Mouse (Mus musculus): ENCODE measurements around the gene Pde9a. TPM values are rescaled to one million over a fixed set of nuclear protein-coding genes. Genes with fewer than 3 reads are reported as not detected.

The Pde9a gene
- total RNA-seq, 2 experiments from 2014 or later, result 1.4 TPM; not detected in 1

DNA sequence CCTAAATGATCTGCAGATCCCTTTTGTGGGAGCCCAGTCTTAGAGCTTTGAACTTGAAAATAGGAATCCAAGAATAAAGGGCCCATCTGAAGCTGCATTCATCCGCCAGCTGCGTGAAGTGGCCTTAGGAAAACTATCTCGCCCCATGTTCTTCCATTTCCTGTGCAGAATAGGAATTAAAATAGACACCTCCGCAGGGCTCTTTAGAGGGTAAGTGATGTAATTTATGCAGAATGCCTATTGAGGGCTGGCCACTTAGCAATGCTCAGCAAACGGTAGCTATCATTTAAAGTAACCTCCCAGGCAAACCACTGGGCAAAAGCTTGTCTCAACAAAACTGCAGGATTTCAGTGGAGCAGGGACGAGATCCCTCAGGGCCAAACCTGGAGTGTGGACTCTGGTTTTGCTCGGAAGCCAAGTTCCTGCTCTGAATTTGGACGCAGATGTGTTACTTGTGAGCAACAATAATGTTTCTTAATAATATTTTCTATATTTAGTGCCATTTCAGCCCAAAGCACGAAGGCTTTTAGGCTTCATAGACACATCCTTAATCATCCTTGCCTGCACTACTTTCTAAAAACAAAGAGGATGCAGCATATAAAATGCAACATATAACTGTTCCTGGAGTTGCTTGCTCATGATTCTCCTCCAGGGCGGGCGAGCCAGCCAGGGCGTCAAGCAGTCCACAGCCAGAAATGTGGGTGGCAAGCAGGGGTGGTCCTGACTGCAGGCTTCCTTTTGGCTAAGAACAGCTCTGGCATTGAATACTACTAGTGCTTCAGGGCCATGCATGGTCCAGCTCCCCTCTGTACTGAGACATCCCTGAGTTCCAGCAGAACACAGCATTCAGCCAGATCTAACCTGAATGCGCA lies 40.1 kb downstream of the Pde9a start:
- ATAC-seq (replicated peaks; ENCODE audit: poor library complexity, severe bottlenecking), result no peak

DNA sequence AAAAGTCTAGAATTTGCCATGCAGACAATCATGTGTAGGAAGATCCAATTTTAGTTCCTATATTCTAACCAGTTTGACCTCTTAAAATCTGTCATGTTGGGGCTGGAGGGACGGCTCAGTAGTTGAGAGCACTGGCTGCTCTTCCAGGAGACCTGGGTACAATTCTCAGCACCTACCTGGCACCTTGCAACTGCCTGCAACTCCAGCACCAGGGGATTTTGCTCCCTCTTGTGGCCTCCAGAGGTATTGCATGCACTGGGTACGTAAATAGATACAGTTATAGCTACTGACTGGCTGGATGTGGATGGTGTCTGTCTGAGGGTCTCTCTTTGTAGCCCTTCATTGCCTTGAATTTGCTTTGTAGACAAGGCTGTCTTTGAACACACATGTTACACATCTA lies 43.4 kb downstream of the Pde9a start:
- ATAC-seq (replicated peaks; ENCODE audit: poor library complexity, severe bottlenecking), result no peak

DNA sequence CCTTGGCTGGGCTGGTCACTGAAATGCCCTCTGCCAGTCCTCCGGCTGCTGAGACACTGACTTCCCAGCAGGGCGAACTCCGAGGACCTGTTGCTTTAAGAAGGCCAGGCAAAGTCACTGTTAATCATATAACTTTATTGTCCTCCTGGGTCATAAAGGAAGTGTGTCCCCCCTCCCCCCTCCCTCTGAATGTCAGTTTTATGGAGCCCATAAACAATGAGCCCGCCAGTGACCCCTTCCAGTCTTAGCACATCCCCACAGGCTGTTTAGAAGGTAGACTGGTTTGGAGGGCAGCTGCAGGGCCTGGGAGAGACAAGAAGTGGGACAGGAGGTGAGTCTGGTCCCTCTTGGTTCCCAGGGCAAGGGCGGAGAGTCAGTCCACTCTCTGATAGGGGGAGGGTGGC lies 46.9 kb downstream of the Pde9a start:
- no peak for ATAC-seq (replicated peaks; ENCODE audit: poor library complexity, severe bottlenecking)

DNA sequence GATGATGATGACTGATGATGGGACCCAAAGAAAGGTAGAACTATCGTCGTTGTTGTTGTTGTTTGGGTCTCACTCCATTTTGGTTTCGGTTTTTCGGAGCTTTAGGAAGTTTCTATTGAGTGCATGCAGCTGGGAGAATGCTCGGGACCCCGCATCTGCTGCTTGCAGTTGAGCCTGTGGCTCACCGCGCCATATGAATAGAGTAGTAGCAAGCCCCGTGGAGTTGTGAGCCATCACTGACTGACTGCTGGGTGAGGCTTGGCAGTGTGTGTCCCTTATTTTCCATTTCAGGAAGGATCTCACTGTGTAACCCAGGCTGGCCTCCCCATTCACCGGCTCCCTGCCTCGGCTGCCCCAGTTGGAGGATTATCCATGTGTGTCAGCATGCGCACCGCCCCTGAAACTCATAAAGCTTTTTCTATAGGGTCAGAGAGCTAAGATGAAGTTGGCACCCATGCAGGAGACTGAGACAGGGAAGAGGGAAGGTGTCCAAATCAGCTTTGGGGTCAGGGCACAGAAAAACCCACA lies 47.5 kb downstream of the Pde9a start:
- no peak for ATAC-seq (replicated peaks; ENCODE audit: poor library complexity, severe bottlenecking)

DNA sequence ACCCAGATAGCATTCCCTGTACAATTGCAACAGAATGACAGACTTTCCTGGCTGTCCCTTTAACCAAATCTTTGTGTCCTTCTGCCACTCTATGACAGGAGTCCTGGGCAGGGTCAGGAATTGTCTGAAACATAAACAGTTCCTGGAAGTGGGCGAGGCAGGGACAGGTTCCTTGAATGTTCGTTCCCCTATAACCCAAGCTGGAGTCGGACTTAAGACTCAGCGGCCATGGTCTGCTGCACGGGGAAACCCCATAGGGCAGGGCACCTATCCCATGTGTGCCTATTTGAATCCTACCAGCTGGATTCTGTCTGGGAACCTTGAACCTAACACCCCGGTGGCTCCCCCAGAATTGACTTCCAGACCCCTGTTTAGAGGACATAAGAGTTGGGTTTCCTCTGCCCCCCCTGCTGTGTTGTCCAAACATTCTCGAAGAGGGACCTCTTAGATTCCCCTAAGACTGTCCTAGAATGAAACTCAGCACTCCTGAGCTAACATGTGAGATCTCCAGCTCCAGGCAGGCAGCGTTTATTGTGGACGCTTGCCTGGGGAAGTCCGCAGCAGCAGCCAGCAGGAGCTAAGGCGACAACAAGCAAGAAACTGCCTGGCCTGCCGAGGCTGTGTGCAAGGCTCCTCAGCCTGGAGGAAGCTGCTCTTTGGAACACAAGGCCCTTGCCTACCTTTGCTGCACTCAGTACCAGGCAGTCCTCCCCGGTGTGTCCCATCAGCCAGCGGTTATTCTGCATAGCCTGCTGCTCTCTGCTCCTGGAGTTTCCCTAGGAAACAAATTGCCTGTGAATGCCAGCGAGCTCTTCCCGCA lies 48.2 kb downstream of the Pde9a start:
- no peak for ATAC-seq (replicated peaks; ENCODE audit: poor library complexity, severe bottlenecking)

DNA sequence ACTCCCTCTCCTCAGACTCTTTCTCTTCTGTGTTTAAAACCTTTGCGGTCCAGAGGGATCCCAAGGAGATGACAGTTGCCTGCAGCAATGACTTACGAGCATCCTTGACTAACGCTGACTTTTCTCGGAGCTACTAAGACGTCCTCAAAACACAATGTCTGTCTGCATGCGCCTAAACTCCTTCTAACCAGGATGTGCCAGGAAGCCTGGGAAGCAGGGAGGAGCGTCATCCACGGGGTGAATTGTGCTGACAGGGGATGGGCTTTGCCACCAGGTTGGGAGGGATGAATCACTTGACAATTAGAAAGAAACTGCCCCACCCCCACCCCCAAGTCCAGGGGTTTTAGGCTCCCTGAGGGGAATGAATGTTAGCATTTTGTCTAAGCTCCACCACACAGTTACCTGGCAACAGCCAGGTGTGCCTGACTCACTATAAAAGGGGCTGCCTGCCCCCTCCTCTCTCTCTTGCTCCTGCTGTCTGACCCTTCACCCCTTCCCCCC lies 48.9 kb downstream of the Pde9a start:
- ATAC-seq (replicated peaks; ENCODE audit: poor library complexity, severe bottlenecking), result no peak

DNA sequence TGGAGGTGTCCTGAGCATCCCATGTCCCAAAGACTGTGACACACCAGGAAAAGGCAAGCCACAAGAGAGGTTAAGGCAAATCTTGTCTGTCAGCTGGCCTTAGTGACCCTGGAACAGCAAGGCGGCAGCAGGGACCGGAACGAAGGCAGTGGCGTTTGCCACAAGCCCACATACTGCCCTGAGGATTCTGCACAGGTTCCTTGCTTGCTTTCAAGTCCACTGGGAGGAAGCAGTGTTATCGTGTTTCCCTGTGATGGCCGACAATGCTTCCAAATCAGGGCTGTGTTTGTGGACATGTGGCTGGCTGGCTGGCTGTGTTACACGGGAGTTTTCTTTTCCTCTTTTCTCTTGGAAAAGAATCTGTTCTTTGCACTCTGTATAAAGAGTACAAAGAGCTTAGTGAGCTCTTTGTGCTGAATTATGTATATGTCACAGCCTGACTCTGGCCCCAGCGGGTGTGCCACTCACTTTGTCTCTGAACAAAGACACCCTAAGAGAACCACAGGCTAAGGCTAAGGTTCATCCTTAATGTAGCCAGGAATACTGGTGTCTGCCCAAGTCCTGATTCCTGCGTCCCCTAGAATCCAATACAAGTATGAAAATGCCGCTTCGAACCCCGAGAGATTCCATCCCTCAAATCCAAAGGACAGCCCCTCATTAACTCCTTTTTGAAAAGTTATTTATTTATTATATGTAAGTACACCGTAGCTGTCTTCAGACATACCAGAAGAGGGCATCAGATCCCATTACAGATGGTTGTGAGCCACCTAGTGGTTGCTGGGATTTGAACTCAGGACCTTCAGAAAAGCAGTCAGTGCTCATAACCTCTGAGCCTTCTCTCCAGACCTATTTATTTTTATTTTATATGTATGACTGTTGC lies 50.2 kb downstream of the Pde9a start:
- ATAC-seq (replicated peaks; ENCODE audit: poor library complexity, severe bottlenecking), result no peak

DNA sequence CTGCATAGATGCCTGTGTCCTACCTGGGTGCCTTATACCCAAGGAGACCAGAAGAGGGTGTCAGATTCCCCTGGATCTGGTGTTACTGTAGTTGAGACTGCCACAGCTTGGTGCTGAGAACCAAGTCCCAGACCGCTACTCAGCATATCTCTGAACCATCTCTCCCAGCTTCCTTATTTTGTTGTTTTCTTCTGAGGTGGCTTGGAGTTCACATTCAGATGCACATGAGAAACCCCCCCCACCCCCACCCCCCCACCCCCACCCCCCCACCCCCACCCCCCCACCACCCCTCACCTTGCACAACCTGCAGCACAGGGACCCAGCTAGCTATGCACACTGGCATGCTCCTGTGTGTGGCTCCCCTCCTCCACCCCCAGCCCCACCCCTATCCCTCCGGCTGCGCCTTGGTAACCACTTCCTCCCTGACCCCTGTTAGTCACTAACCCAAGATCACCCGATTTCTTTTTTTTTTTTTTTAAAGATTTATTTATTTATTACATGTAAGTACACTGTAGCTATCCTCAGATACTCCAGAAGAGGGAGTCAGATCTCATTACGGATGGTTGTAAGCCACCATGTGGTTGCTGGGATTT lies 50.9 kb downstream of the Pde9a start:
- ATAC-seq (replicated peaks; ENCODE audit: poor library complexity, severe bottlenecking), result peak; percentile 93

DNA sequence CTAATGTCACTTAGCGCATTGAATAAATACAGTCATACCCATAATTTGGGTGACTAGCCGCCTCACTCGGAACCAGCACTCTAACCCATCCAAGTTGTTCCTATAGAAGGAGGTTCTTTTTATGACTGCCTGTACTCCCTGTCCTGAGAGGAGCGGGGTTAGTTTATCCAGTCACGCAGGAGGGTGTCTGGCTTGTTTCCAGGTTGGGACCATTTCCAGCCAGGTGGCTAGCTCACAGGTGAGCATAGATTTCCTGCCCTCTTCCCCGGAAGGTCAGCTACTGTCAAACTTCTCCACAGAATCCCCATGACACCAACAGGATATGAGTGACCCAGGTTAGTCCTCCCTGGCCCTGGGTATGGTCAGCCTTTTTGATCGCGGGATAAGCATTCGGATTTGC lies 51.5 kb downstream of the Pde9a start:
- ATAC-seq (replicated peaks; ENCODE audit: poor library complexity, severe bottlenecking), result no peak

DNA sequence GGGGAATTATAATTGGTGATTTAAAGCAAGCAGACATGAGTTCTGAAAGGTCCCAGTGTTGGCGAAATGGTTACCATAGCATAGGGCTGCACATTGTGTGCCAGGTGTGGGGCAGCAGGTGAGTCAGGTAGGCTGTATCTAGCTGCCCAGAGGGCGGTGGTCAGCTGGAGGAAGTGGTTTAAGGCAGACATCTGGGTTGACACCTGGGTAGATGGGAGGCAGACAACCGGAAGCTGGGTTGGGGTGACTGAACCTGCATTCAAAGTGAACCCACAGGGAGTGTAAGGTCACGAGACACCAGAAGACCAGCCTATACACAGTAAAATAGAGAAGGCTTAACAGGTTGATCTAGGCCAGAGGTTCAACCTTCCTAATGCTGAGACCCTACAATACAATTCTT lies 54.0 kb downstream of the Pde9a start:
- ATAC-seq (replicated peaks; ENCODE audit: poor library complexity, severe bottlenecking), result no peak

DNA sequence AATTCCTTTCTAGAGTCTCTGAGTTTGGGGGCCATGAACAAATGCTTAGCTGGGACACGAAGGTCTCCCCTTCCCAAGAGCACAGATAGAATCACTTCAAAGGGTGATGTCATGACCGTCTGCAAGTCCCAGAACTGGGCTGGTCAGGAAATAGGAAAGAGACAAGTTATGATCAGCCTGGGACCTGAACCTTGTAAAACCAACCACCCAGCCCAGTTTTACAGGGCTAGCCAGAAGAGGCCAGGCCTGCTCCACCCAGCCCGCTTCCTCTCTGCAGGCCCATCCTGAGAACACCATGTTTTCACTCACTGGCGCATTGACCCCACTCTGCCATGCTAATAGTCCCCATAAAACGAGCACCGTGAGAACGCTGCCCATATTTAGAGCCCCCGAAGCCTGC lies 56.5 kb downstream of the Pde9a start:
- ATAC-seq (replicated peaks; ENCODE audit: poor library complexity, severe bottlenecking), result no peak

DNA sequence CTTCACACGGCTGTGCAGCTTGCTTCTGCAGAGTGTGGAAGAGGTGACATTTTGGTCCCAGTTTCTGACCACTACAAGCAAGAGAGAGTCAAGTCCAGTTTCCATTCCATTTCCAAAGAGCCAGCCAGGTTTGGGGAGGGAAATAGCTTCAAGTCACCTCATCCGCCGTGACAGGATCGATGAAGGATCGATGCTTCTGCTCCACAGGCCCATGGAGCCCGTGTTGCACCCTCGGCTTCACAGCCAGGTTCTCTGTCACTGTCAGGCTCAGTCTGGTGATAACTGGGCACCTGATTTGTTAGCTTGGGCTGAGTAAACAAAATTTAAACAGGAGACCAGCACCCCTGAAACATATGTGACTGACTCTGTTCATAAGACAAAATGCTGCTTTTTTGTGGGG lies 58.2 kb downstream of the Pde9a start:
- no peak for ATAC-seq (replicated peaks; ENCODE audit: poor library complexity, severe bottlenecking)

DNA sequence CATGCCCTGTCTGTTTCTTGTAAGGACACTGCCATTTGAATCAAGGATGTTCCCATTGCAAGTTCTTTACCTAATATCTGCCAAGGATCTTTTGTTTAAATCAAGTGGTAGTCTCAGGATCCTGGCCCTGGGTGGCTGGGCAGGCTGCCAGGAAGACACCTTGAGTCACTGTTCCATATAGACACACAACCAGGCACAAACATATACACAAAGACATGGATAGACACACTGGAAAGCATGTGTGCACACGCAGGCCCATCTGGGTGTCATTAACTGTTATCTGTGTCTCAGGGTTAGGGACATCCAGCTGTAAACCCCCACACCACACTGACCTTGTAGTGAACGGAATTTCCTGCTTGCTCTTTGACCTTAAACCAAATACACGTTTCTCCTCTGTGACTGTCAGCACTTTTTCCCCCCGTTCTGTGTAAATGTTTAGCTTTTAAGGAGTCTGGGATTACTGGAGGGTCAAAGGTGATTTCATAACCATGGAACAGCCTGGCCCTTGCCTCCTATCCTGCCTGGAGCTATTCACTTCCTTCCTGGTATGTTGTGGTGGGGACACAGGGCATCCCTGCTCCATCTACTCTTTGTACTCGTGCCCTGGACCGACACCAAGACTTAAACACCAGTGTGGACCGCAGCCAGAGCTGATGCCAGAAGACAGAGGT lies 59.2 kb downstream of the Pde9a start:
- ATAC-seq (replicated peaks; ENCODE audit: poor library complexity, severe bottlenecking), result no peak

DNA sequence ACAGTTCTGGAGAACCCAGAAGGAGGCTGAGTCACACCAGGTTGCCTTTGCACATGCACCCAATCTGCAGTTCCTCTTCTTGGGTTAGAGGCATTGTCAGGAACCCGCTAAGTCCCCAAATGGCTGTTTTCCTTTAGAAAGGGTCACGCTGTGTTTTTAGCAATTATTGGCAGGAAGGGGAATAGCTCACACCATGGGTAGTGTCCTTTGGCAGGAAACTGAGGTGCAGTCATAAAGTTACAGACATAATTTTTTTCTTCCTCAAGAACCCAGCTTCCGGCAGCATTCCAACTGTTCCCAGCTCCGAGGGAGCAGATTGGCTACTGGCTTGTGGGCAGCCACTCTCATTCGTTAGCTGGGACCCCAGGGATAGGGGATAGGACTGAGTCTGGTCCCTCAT lies 61.8 kb downstream of the Pde9a start:
- ATAC-seq (replicated peaks; ENCODE audit: poor library complexity, severe bottlenecking), result peak; percentile 40; the same call in 1 of the 2 replicates

DNA sequence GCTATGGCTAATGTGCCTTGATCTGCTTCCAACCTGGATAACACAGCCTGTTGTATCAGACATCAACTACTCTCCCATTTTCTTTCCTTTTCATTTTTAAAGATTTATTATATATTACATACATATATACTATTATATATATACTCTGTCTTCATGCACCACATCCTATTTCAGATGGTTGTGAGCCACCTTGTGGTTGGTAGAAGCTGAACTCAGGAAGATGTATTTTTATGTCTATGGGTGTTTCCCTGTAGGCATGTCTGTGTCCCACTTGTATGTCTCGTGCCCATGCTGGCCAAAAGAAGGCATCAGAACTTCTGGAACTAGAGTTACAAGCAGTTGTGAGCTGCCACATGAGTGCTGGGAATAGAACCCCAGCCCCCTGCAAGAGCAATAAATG lies 62.5 kb downstream of the Pde9a start:
- no peak for ATAC-seq (replicated peaks; ENCODE audit: poor library complexity, severe bottlenecking)

DNA sequence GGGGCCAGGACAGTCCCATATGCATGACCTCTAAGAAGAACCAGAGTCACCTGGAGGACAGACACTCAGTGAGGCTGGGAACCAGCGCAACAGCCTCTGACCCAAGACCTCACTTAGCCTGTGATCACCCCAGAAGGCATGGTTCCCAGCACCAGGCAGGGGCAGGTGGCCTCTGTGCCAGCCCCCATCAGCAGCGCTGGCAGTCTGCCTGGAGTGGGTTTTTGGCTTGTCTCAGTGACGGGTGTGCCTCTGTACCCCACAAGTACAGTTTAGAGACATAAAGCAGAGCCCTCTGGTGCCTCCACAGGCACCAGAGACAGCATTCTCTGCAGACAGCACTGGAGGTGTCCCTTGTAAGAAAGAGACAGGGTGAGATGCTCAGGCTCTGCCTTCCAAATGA lies 64.2 kb downstream of the Pde9a start:
- no peak for ATAC-seq (replicated peaks; ENCODE audit: poor library complexity, severe bottlenecking)

DNA sequence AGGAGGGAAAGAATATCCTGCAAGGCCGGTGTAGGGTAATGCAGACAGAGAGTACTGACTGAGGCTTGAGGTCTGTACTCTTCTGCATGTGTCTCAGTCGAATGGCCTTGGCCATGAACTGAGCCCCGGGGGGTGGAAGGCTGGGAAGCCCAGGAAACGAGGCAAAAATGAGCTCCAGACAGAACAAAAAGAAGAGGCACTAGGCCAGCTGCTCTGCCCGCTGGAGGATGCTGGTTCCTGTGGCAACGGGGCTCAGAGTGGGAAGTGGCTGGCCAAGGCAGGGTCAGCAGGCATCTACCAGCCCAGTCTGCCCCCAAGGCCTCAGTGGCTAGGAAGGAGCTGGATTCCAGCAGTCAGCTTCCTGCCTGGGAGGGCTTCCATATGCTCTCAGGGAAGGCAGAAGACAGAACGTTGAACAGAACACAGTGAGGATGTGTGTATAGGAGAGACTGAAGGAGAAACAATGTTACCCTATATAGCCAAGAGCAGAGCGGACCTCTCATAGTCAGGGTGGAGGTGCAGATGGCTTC lies 65.2 kb downstream of the Pde9a start:
- no peak for ATAC-seq (replicated peaks; ENCODE audit: poor library complexity, severe bottlenecking)

DNA sequence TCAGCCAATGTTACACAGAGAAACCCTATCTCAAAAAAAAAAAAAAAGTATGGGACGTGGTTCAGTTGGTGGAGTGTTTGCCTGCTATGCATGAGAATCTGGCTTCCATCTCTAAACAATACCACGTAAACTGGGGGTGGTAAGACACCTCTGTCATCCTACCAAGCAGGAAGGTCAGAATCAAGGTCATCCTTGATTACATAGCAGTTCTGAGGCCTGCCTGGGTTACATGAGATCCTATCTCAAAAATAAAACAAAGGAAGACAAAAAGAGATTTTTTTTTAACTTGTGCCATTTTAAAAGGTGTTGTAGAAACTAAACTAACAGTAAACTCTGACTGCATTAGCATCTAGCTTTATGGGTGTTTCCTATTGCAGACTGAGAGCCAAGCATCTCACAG lies 66.8 kb downstream of the Pde9a start:
- ATAC-seq (replicated peaks; ENCODE audit: poor library complexity, severe bottlenecking), result no peak

DNA sequence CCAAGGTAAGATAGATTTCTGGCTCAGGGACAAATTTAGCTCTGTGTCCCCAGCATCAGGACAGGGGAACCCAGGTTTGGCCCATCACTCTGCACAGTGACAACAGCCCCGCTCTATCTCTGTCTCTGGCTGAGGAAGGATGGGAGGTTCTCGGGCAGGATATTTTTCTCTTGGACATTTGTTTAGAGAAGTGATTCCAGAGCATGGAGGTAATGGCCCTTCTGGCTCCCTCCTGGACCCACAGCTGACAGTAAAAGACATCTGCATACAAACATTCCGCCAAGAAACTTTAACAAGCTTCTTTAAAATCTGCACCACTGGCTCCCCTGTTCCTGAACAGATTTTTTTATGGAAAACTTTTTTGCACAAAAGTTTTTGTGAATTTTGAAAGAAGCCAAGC lies 67.5 kb downstream of the Pde9a start:
- ATAC-seq (replicated peaks; ENCODE audit: poor library complexity, severe bottlenecking), result no peak
